ENCODE assay signal across 15 mouse cellular contexts in genomic region chr13:41899281-41899680, GRCm38 (mm10). TPM values are rescaled to one million over a fixed set of nuclear protein-coding genes. Genes with fewer than 3 reads are reported as not detected.
"Had no signal": no experiment of that assay in that cellular context is flagged by ENCODE, and none has a peak within 500 bp of the region (broad histone marks: within the 10 kb centered on the region; RNA-seq: fewer than 3 reads in every experiment).

No protein-coding gene starts in this region.

- H3K4me1 ChIP-seq: liver, embryonic 13.5 days; liver, embryonic 15.5 days; megakaryocyte, embryonic 14.5 days; midbrain, embryonic 13.5 days; midbrain, embryonic 15.5 days; neural tube, embryonic 12.5 days had no signal

- ATAC-seq: liver, postnatal 0 days; lung, postnatal 0 days; midbrain, embryonic 13.5 days; midbrain, embryonic 15.5 days had no signal

- H3K4me2 ChIP-seq: liver, embryonic 13.5 days; liver, embryonic 15.5 days; midbrain, embryonic 11.5 days; midbrain, embryonic 13.5 days; midbrain, embryonic 15.5 days; neural tube, embryonic 12.5 days had no signal

- H3K36me3 ChIP-seq: liver, embryonic 13.5 days; liver, embryonic 15.5 days; midbrain, embryonic 13.5 days; midbrain, embryonic 15.5 days; neural tube, embryonic 12.5 days had no signal

- H3K27ac ChIP-seq: liver, embryonic 13.5 days; liver, embryonic 15.5 days; macrophage; midbrain, embryonic 13.5 days; midbrain, embryonic 15.5 days; neural tube, embryonic 12.5 days had no signal

- DNase-seq: liver, embryonic 13.5 days; liver, postnatal 0 days; right cerebral cortex, postnatal 14 days; thymus, adult 18-20 months; thymus, postnatal 14 days; thymus, postnatal 36 days had no signal

- H3K9me3 ChIP-seq: liver, embryonic 13.5 days; liver, embryonic 15.5 days; megakaryocyte, embryonic 14.5 days; midbrain, embryonic 13.5 days; midbrain, embryonic 15.5 days; neural tube, embryonic 12.5 days had no signal

- H3K9ac ChIP-seq: liver, embryonic 13.5 days; liver, embryonic 15.5 days; liver, postnatal 0 days; midbrain, embryonic 13.5 days; midbrain, embryonic 15.5 days; neural tube, embryonic 12.5 days had no signal

- H3K4me3 ChIP-seq: liver, embryonic 13.5 days; liver, embryonic 15.5 days; megakaryocyte, embryonic 14.5 days; midbrain, embryonic 13.5 days; midbrain, embryonic 15.5 days; neural tube, embryonic 12.5 days had no signal

- H3K27me3 ChIP-seq: liver, embryonic 13.5 days; liver, embryonic 15.5 days; megakaryocyte, embryonic 14.5 days; midbrain, embryonic 13.5 days; midbrain, embryonic 15.5 days; neural tube, embryonic 12.5 days had no signal

RNA-seq across cellular contexts. Expression of gene Adtrp, which starts 51.8 kb away (rescaled TPM):
- total RNA-seq: midbrain, postnatal 0 days had no signal
- polyA plus RNA-seq: liver, embryonic 13.5 days; midbrain, embryonic 11.5 days; midbrain, embryonic 13.5 days; midbrain, embryonic 15.5 days; midbrain, postnatal 0 days had no signal
